Mouse (Mus musculus): Measurements from ENCODE around the gene Matn4.

GRCm38 (mm10) chr2:164453047-164453757 lies 48.2 kb upstream of the Matn4 start:
- TF ChIP-seq CTCF (IDR thresholded peaks at IDR 0.05; ENCODE audit: insufficient read depth, low read length) (no peak), POLR2A (IDR thresholded peaks at IDR 0.05; ENCODE audit: borderline replicate concordance, extremely low read depth, low read depth, low read length) (no peak)
